Mouse (Mus musculus) brain, embryonic 18.5 days (tissue): ENCODE measurements around the gene Laptm4a.
"Not testable (repeated sequence)": the region's sequence is repeated elsewhere in the genome, so short reads cannot be mapped to it uniquely, and the experiment has no call there.

Experiments
- DNase-seq: peaks from one replicate; pipeline ENCODE4 v3.0.0-alpha.2; 2012; ENCODE audit warnings: low read depth, low spot score

Laptm4a gene

GRCm38 (mm10) chr12:8912860-8913685 lies 8.4 kb upstream of the Laptm4a start:
- DNase-seq = no peak

- DNase-seq = no peak
These were observed 7.6 kb upstream of the Laptm4a start for GRCm38 (mm10) chr12:8913701-8914340.

DNA sequence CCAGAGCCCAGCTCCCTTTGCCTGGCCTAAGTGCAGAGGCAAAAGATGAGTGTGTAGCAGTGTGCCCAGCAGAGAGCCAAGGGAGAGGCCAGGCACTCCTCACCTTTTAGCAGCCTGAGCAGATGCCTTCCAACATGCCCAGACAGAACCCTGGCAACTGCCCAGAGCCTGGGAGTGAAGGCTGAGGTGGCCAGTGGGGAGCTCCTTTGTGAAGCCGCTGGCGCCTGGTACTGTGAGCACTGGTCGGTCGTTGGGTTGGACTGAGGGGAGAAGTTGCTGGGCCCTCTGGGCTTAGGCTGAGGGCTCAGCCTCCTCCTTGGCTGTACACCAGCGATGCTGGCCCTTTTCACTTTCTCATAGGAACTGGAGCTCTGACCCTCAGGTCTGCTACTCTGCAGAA lies 5.1 kb upstream of the Laptm4a start:
- peak; percentile 12 for DNase-seq

GRCm38 (mm10) chr12:8919231-8919630 lies 2.2 kb upstream of the Laptm4a start:
- no peak for DNase-seq

DNA sequence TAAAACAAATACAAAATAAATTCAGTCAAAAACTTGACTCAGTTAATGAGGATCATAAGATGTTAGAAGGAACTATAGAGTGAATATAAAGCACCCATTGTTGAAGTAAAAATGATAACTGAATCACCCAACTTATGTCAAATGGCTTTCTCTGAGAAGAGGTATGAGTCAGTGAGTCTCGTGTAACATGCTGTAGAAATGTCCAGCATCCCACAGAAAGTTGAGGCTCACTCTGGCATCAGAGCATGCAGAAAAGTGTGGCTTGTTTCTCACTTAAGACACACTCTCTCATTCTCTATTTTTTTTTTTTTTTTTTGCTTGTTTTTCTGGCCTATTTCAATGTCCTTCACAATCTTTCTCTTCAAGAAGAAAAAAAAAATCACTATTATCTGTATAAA lies 469 bp upstream of the Laptm4a start:
- no peak for DNase-seq

DNA sequence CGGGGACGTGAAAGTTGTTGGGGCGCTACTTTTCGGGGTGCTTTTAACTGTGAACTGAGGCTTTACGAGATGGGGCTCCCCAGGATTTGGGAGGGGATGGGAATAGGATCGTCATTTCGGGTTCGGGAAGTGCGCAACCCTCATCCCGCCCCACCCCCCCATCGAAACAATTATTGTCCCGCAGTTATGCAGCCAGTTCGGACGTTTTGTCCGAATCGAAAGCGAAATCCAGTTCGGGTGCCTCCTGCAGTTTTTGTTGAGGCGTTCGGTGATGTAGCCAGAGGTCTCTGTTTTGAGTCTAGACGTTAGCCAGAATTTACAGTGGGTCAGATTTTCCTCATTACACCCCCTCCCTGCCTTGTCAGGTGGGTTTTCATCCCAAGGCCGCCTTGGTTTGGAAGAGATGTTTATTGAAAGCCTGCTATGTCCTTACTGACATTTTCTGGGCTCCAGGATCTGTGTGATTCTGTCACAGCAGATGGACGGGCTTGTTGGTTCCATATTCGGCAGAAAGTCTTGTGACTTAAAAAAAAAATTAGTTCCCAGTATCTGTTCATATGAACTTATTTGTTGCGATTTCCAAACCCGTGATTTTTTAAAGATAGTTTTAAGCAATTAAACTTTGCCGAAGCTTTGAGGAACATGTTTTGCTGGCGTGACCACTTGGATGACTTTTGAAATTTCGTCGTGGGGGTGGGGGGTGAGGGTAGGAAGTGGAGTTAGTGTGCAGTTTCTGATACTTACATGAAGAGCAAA lies 1.1 kb downstream of the Laptm4a start:
- DNase-seq = peak; percentile 43

GRCm38 (mm10) chr12:8923125-8923410 lies 1.6 kb downstream of the Laptm4a start:
- DNase-seq = no peak

DNA sequence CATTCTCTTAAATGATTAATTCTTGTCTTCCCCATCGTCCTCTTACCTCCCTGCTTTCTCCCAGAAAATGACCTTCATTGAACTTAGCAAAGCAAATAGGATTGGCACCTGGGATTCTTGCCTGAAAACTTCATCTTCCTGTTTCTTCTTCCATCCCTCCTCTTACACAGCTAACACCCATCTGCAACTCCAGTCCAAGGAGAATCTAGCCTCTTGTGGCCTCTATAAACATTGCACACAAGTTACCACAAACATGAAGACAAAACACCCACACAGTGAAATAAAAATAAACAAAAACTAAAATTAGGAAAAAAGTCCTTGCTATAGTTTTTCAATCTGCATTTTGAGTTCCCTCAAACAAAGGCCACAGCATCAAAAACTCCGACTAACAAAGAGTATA lies 2.1 kb downstream of the Laptm4a start:
- DNase-seq = no peak

DNA sequence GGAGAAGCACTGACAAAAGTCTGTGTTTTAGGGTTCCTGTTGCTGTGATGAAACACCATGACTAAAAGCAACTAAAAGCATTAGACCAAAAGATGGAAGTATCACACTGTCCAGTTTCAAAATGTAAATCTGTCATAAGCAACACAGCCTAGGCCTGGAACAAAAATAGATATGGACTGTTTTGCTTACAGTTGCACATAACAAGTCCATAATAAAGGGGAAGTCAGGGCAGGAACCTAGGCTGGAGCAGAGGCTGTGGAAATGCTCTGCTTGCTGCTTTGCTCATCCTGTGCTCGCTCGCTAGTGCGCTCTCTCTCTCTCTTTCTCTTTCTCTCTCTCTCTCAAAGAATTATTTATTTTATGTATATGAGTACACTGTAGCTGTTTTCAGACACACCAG lies 6.2 kb downstream of the Laptm4a start:
- DNase-seq = no peak

DNA sequence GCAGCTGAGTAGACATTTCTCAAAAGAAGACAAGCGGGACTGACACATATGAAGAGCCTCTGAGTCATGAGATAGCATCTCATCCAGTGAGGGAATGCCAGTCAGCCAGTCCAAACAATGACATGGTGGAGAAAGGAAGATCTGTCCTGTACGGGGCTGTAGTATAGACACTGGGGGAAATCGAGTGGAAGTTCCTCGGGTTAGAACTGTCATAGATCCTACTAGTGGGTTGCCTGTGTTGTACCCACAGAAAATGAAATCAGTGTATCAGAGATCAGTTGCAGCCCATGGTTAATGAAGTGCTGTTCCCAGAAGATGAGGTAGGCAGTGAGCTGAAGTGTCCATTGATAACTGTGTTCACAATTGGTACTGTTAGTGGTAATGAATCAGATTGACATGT lies 7.3 kb downstream of the Laptm4a start:
- DNase-seq = no peak

- DNase-seq = no peak
These were observed 9.6 kb downstream of the Laptm4a start for GRCm38 (mm10) chr12:8931083-8931482.

DNA sequence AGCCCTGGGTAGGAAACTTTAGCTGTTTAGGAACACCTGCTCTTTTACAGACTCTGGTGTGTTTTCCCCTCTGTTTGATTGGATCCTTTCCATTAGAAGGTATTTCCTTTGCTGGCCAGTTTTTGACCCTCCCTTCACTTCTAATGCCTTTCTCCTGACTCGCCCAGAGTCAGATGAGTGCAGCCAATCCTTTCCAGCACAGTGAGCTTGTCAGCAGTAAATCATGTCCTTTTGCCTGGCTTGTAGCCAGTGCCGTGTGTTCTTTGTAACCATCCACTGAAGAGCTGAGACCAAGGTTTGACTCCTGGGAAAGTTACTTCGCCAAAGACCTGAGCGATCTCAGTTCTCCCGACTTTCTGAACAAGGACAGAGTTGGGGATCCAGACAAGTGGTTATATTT lies 13.9 kb downstream of the Laptm4a start:
- DNase-seq = no peak

DNA sequence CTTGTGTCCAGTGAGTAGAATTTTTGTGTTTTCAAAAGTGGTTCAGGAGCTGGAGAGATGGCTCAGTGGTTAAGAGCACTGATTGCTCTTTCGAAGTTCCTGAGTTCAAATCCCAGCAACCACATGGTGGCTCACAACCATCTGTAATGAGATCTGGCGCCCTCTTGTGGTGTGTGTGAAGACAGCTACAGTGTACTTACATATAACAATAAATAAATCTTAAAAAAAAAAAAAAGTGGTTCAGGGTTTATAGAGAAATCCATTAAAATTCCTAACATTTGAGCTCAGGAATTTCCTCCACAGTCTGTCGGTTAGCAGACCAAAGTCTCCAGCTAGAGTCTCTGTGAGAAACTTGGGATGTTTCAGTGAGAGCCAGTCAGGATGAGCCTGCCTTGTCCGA lies 14.7 kb downstream of the Laptm4a start:
- not testable (repeated sequence) for DNase-seq

DNA sequence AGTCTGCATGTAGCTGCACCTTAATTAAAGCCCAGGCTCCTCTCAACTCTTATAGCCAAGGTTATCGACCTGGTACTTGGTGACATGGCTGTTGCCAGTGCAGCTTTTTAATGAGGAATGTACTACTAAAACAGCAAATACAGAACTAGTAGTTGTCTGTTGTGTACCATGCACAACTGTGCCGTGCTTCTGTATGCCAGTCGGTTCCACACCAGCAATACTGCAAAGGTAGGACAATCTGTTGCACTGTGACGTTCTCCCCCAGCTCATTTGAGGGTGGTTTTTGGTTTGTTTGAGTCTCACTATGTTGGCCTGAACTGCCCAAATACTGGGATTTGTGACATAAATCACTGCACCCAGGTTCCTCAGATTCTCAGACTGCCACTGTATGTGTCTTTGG lies 18.0 kb downstream of the Laptm4a start:
- DNase-seq = no peak

DNA sequence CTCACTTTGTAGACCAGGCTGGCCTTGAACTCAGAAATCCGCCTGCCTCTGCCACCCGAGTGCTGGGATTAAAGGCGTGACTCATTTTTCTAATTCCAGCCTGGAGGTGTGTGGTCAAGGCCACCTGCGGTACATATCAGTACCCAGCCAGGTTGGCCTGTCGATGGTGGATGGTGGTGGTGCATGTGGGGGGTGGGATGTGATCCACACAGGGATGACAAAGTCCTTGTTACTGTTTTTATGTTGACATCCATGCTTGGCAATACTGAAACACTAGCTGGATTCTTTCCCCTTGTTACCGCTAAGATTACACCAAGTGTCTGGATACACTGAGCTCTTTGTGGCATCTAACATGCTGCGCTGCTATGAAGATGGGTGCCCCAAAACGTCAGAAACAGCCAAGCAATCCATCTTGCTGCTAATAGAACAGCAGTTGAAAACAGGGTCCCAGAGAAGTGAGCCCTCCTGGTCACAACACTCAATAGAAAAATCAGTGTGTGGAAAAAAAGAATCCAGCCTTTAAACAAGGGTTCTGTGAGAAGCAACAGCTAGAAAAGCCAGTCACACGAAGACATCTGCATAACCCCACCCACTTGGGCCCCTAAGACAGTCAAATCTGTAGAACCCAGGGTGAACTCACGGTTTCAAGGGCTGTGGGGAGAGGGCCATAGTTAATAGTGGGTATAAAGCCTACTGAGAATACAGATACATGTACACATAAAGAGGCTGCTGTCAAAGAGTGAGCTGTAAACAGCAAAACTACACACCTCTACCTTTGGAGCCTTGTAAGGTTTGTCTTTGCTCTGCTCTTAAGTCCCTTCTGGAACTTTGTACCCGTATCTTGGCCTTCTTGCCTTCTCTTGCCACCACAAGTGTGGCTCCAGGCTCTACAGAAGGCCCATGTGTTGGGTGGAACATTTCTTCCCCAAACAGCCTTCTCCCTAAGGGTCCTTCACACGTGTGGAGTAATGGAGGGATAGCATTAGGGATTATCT lies 18.8 kb downstream of the Laptm4a start:
- no peak for DNase-seq

GRCm38 (mm10) chr12:8941131-8941615 lies 19.7 kb downstream of the Laptm4a start:
- DNase-seq = no peak

DNA sequence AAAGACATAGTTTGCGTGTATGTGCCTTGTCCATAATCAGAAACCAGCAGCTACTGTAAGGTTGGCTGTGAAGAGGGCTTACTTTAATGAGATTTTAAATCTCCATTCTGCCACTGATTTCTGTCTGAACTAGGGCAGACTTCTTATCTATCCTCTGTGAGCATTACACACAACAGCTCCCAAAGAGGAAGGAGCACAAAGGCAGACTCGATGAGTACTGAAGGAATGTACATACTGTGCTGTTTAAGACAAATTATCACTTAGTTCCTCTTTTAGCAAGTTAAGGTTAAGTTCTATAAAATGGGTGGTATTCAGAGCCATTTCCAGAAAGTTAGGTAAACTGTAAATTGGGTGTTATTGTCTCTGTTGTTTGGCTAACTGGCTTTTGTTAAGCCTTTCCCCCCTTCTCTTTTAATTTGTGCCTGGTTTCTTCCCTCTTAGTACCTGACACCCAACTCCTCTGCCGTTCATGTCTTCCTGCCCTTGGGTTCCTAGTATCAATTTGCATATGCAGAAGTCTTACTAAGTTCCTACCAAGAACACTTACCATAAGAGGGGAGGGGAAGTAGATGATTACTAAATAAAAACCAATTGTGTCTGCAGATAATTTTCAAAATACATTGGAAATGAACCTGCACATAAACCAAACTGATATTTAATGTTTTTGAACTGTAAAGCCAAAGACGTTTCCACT lies 20.4 kb downstream of the Laptm4a start:
- no peak for DNase-seq

GRCm38 (mm10) chr12:8947163-8947562 lies 25.7 kb downstream of the Laptm4a start:
- DNase-seq = no peak

- DNase-seq = no peak
These were observed 26.4 kb downstream of the Laptm4a start, which contains the start of gene Matn3 for GRCm38 (mm10) chr12:8947714-8948464. Matn3 (plus strand) TSS chr12:8947929.

- DNase-seq = no peak
These were observed 31.7 kb downstream of the Laptm4a start for GRCm38 (mm10) chr12:8953136-8953535.
